Mouse (Mus musculus) CH12.LX (cell line): Measurements from ENCODE around the gene Ccnk. TPM values are rescaled to one million over a fixed set of nuclear protein-coding genes. Genes with fewer than 3 reads are reported as not detected.

Experiments
- DNase-seq: peaks from one replicate; pipeline ENCODE4 v3.0.0-alpha.2; 2013; ENCODE audit errors: extremely low read depth
- H3K27ac ChIP-seq: 2 replicates; pipeline ENCODE4 v1.5.1; 2012; ENCODE audit warnings: low read depth, mild to moderate bottlenecking, control low read depth, moderate library complexity; ENCODE audit not compliant: insufficient read depth
- H3K27me3 ChIP-seq: replicated peaks from 2 replicates; pipeline ENCODE3; 2012; ENCODE audit warnings: inconsistent platforms
- H3K36me3 ChIP-seq, 2 experiments: replicated peaks in 1 of 2; 2 replicates each; pipeline versions ENCODE3 to v1.6.1; 2012; ENCODE audit warnings: inconsistent platforms in 1 of 2, low read length in 1 of 2, mild to moderate bottlenecking in 1 of 2, mixed read lengths in 1 of 2, moderate library complexity in 1 of 2; ENCODE audit not compliant: control insufficient read depth in 1 of 2, insufficient read depth in 1 of 2
- H3K4me1 ChIP-seq, 2 experiments: 2 replicates each; pipeline ENCODE4 v1.6.1; 2012; ENCODE audit warnings: inconsistent platforms in 1 of 2, moderate library complexity in 1 of 2; ENCODE audit not compliant: insufficient read depth in 2 of 2, control insufficient read depth in 1 of 2
- H3K4me2 ChIP-seq: 2 replicates; pipeline ENCODE4 v1.6.1; 2012; ENCODE audit warnings: low read depth, mild to moderate bottlenecking, control low read depth; ENCODE audit not compliant: poor library complexity, insufficient read depth, severe bottlenecking
- H3K4me3 ChIP-seq, 3 experiments: fragments of 150-350 bp in 1 of 3; sonication (generic) in 1 of 3; replicated peaks in 1 of 3; 2 replicates each; pipeline versions ENCODE3 to v1.5.1; 2011 to 2012; ENCODE audit warnings: low read depth in 2 of 3, low read length in 2 of 3, mild to moderate bottlenecking in 2 of 3, moderate library complexity in 2 of 3, control low read depth in 1 of 3, improper control_type of control experiment in 1 of 3, inconsistent platforms in 1 of 3, mixed read lengths in 1 of 3; ENCODE audit not compliant: poor library complexity in 1 of 3
- H3K79me2 ChIP-seq: replicated peaks from 2 replicates; pipeline ENCODE4 v1.6.1; 2012; ENCODE audit warnings: mild to moderate bottlenecking, moderate library complexity; ENCODE audit not compliant: control insufficient read depth, poor library complexity, insufficient read depth, severe bottlenecking; ENCODE audit errors: extremely low read depth
- H3K9ac ChIP-seq: 2 replicates; pipeline ENCODE4 v1.6.1; 2012; ENCODE audit warnings: low read depth, mild to moderate bottlenecking, control low read depth, moderate library complexity; ENCODE audit not compliant: insufficient read depth
- H3K9me3 ChIP-seq: replicated peaks from 2 replicates; pipeline ENCODE3; 2012; ENCODE audit warnings: low read length, inconsistent platforms, mixed read lengths
- BHLHE40 ChIP-seq: IDR thresholded peaks from 2 replicates; pipeline ENCODE4 v1.6.1; 2011; ENCODE audit warnings: mild to moderate bottlenecking, low read depth, low read length, improper control_type of control experiment
- CHD2 ChIP-seq: IDR thresholded peaks from 2 replicates; pipeline ENCODE4 v1.6.1; 2011; ENCODE audit warnings: low read length, improper control_type of control experiment
- CTCF ChIP-seq, 2 experiments: IDR thresholded peaks in 1 of 2; conservative IDR thresholded peaks in 1 of 2; 2 replicates each; pipeline ENCODE4 v1.5.1; 2011 to 2012; ENCODE audit warnings: low read depth in 2 of 2, low read length in 2 of 2, improper control_type of control experiment in 1 of 2, inconsistent platforms in 1 of 2, mild to moderate bottlenecking in 1 of 2, moderate library complexity in 1 of 2
- E2F4 ChIP-seq: IDR thresholded peaks from 2 replicates; pipeline ENCODE4 v1.6.1; 2011; ENCODE audit warnings: low read depth, low read length, improper control_type of control experiment; ENCODE audit not compliant: insufficient replicate concordance
- GABPA ChIP-seq: IDR thresholded peaks from 2 replicates; pipeline ENCODE4 v1.6.1; 2012; ENCODE audit warnings: low read depth, low read length, improper control_type of control experiment, inconsistent platforms; ENCODE audit not compliant: insufficient replicate concordance
- HCFC1 ChIP-seq: IDR thresholded peaks from 2 replicates; pipeline ENCODE4 v1.6.1; 2012; ENCODE audit warnings: low read depth, mild to moderate bottlenecking, inconsistent platforms, low read length, improper control_type of control experiment
- JUN ChIP-seq: IDR thresholded peaks from 2 replicates; pipeline ENCODE4 v1.6.1; 2011; ENCODE audit warnings: low read depth, mild to moderate bottlenecking, low read length, improper control_type of control experiment, moderate library complexity; ENCODE audit not compliant: insufficient read depth
- JUND ChIP-seq: conservative IDR thresholded peaks from 2 replicates; pipeline ENCODE4 v1.6.1; 2011; ENCODE audit warnings: low read depth, low read length, improper control_type of control experiment
- KAT2A ChIP-seq: IDR thresholded peaks from 2 replicates; pipeline ENCODE4 v1.6.1; 2012; ENCODE audit warnings: low read length, improper control_type of control experiment, inconsistent platforms; ENCODE audit not compliant: insufficient replicate concordance
- MAZ ChIP-seq: IDR thresholded peaks from 2 replicates; pipeline ENCODE4 v1.6.1; 2012; ENCODE audit warnings: low read depth, mild to moderate bottlenecking, inconsistent platforms, low read length, improper control_type of control experiment, moderate library complexity
- MEF2A ChIP-seq: IDR thresholded peaks from 2 replicates; pipeline ENCODE4 v1.6.1; 2014; ENCODE audit warnings: low read depth, mild to moderate bottlenecking, inconsistent platforms, low read length, improper control_type of control experiment, borderline replicate concordance
- MXI1 ChIP-seq: IDR thresholded peaks from 2 replicates; pipeline ENCODE4 v1.6.1; 2011; ENCODE audit warnings: mild to moderate bottlenecking, low read depth, low read length, improper control_type of control experiment
- MYC ChIP-seq: IDR thresholded peaks from 2 replicates; pipeline ENCODE4 v1.6.1; 2011; ENCODE audit warnings: low read depth, mild to moderate bottlenecking, improper control_type of control experiment, low read length
- NRF1 ChIP-seq: IDR thresholded peaks from 2 replicates; pipeline ENCODE4 v1.6.1; 2014; ENCODE audit warnings: low read depth, mild to moderate bottlenecking, inconsistent platforms, low read length, improper control_type of control experiment, moderate library complexity
- RCOR1 ChIP-seq: conservative IDR thresholded peaks from 2 replicates; pipeline ENCODE4 v1.6.1; 2012; ENCODE audit warnings: low read depth, mild to moderate bottlenecking, inconsistent platforms, low read length, improper control_type of control experiment
- SIN3A ChIP-seq: IDR thresholded peaks from 2 replicates; pipeline ENCODE4 v1.6.1; 2012; ENCODE audit warnings: low read length, improper control_type of control experiment, inconsistent platforms
- SMC3 ChIP-seq: IDR thresholded peaks from 2 replicates; pipeline ENCODE4 v1.6.1; 2011; ENCODE audit warnings: low read depth, low read length, improper control_type of control experiment
- USF1 ChIP-seq: IDR thresholded peaks from 2 replicates; pipeline ENCODE4 v1.6.1; 2014; ENCODE audit warnings: low read depth, mild to moderate bottlenecking, inconsistent platforms, low read length, improper control_type of control experiment
- USF2 ChIP-seq: conservative IDR thresholded peaks from 2 replicates; pipeline ENCODE4 v1.6.1; 2011; ENCODE audit warnings: low read depth, low read length, improper control_type of control experiment
- ZNF384 ChIP-seq: IDR thresholded peaks from 2 replicates; pipeline ENCODE4 v1.6.1; 2012; ENCODE audit warnings: low read depth, low read length, improper control_type of control experiment, inconsistent platforms
- dilution Hi-C: fragments of 300-500 bp; cut with MboI; formaldehyde crosslinking; loops from 2 replicates; pipeline ENCODE4 v1.14.3; 2020; ENCODE audit warnings: low sequenced_read_pairs; ENCODE audit not compliant: extremely low pct_unique_long_range_greater_than_20kb, extremely low pct_ligation_motif_present
- in situ Hi-C: fragments of 300-500 bp; cut with MboI; formaldehyde crosslinking; loops from 3 replicates; pipeline ENCODE4 v1.14.3; 2019; ENCODE audit warnings: low sequenced_read_pairs, low pct_ligation_motif_present, low pct_unique_long_range_greater_than_20kb, mixed read lengths
- polyA plus RNA-seq: library from polyadenylated mRNA; unstranded; fragments of >175 nt; gene quantifications from 2 replicates; pipeline ENCODE4 v1.2.1, GENCODE M21; 2012; ENCODE audit warnings: low read depth; ENCODE audit not compliant: insufficient read length
- total RNA-seq, 2 experiments: library from RNA; depleted of rRNA; stranded (reverse); fragments of 300-350 nt in 1 of 2; fragments of >200 nt in 1 of 2; gene quantifications; 2 replicates each; pipeline ENCODE4 v1.2.3; 2012 to 2014

Gene Ccnk
- total and polyA plus RNA-seq, 3 experiments, result 9.2 to 66.8 (median 10.1) TPM

- H3K9ac ChIP-seq, result no peak overlapping the region
- H3K9me3 ChIP-seq, result peaks cover 2% of the 10 kb centered on the region
- no peaks in the 10 kb centered on the region for H3K79me2 ChIP-seq
- no peak overlapping the region for H3K4me2 ChIP-seq
- H3K36me3 ChIP-seq, result peaks cover 30 to 79% of the 10 kb centered on the region in 2 experiments
- no peak for TF ChIP-seq KAT2A
- no peak for TF ChIP-seq ZNF384
- no peak for TF ChIP-seq CHD2
- TF ChIP-seq JUND, result no peak
- TF ChIP-seq CTCF (conservative IDR thresholded peaks at IDR 0.05 in 1 of 2, IDR thresholded peaks at IDR 0.05 in 1 of 2; ENCODE audit: low read depth in 2 of 2, low read length in 2 of 2), result no peak
- TF ChIP-seq USF2, result no peak
- TF ChIP-seq NRF1, result no peak
- no peak for TF ChIP-seq USF1
- no peak for TF ChIP-seq MEF2A
- no peak for TF ChIP-seq HCFC1
- no peak for TF ChIP-seq MAZ
- TF ChIP-seq BHLHE40, result no peak
- TF ChIP-seq MYC, result no peak
- TF ChIP-seq GABPA, result no peak
- no peak for TF ChIP-seq JUN
- TF ChIP-seq SIN3A, result no peak
- no peak for TF ChIP-seq SMC3
- TF ChIP-seq E2F4, result no peak
- TF ChIP-seq RCOR1, result no peak
- no peak for TF ChIP-seq MXI1
- TF ChIP-seq, all 38 proteins: peak for 0
- H3K4me1 ChIP-seq, result peaks cover 0 to 69% of the 10 kb centered on the region in 2 experiments; a peak in 2 of 4 replicates
- H3K27me3 ChIP-seq, result no peaks in the 10 kb centered on the region
- no peak overlapping the region for H3K4me3 ChIP-seq
- no peak for DNase-seq
- in situ Hi-C loops (no loop called here), dilution Hi-C loops (no loop called here)
- no peak overlapping the region for H3K27ac ChIP-seq
These were observed 43.7 kb upstream of the Ccnk start for GRCm38 (mm10) chr12:108135610-108136208.
